ENCODE assay signal across 22 mouse cellular contexts in genomic region chr5:141004078-141004763, GRCm38 (mm10). TPM values are rescaled to one million over a fixed set of nuclear protein-coding genes. Genes with fewer than 3 reads are reported as not detected.
DNase-seq lines count a peak whose midpoint lies in the region; ATAC-seq and TF ChIP-seq lines count a peak whose summit lies in the region.
"Had no signal": no experiment of that assay in that cellular context is flagged by ENCODE, and none has a peak within 500 bp of the region (broad histone marks: within the 10 kb centered on the region; RNA-seq: fewer than 3 reads in every experiment).

No protein-coding gene starts in this region.

- H3K27ac ChIP-seq in bone marrow macrophage, adult 2 months (ENCODE audit: insufficient read depth, low read depth, low read length), result peak overlapping the region; percentile 90
- H3K27ac ChIP-seq in midbrain, embryonic 14.5 days (replicated peaks; ENCODE audit: low read depth, low read length), result no peak overlapping the region
- H3K27ac ChIP-seq: hindbrain, embryonic 12.5 days; intestine, embryonic 15.5 days; midbrain, embryonic 10.5 days; stomach, postnatal 0 days had no signal

- H3K4me1 ChIP-seq in bone marrow macrophage, adult 2 months (ENCODE audit: control insufficient read depth, insufficient read depth, low read length), result peaks cover 30% of the 10 kb centered on the region
- H3K4me1 ChIP-seq in midbrain, embryonic 14.5 days (ENCODE audit: control insufficient read depth, insufficient read depth, low read length), result no peaks in the 10 kb centered on the region
- H3K4me1 ChIP-seq: hindbrain, embryonic 12.5 days; midbrain, embryonic 10.5 days had no signal

- no peak for TF ChIP-seq POLR2A in bone marrow macrophage, adult 2 months (IDR thresholded peaks at IDR 0.05; ENCODE audit: borderline replicate concordance, low read depth, low read length)

- no peaks in the 10 kb centered on the region for H3K27me3 ChIP-seq in midbrain, embryonic 14.5 days (ENCODE audit: control insufficient read depth, insufficient read depth, low read length)
- H3K27me3 ChIP-seq: hindbrain, embryonic 12.5 days; intestine, embryonic 15.5 days had no signal

- H3K9ac ChIP-seq in midbrain, embryonic 14.5 days (replicated peaks; ENCODE audit: low read length), result no peak overlapping the region
- H3K9ac ChIP-seq: hindbrain, embryonic 12.5 days; intestine, embryonic 15.5 days; liver, postnatal 0 days had no signal

- ATAC-seq in midbrain, embryonic 14.5 days (ENCODE audit: low FRiP score, low TSS enrichment), result no peak
- ATAC-seq: forebrain, embryonic 16.5 days; intestine, embryonic 15.5 days; liver, postnatal 0 days had no signal

- no peak overlapping the region for H3K4me3 ChIP-seq in bone marrow macrophage, adult 2 months (ENCODE audit: insufficient read depth, low read length)
- no peak overlapping the region for H3K4me3 ChIP-seq in midbrain, embryonic 14.5 days (replicated peaks; ENCODE audit: low read depth, low read length)
- H3K4me3 ChIP-seq: erythroblast, embryonic 14.5 days; hindbrain, embryonic 12.5 days; intestine, embryonic 15.5 days; midbrain, embryonic 10.5 days had no signal

- no peaks in the 10 kb centered on the region for H3K36me3 ChIP-seq in midbrain, embryonic 14.5 days (ENCODE audit: control insufficient read depth, insufficient read depth, low read length)
- H3K36me3 ChIP-seq: hindbrain, embryonic 12.5 days; intestine, embryonic 15.5 days; midbrain, embryonic 10.5 days had no signal

- 92% methylated on average over 3 of the region's 3 CpGs for WGBS in midbrain, embryonic 14.5 days

- DNase-seq in layer of hippocampus, adult 11-12 months (ENCODE audit: low spot score), result peak; percentile 47
- DNase-seq in layer of hippocampus, adult 18-20 months (ENCODE audit: low spot score in 2 of 2), result no peak
- peak; percentile 53 for DNase-seq in 416B (ENCODE audit: low read depth)
- peak; percentile 61 to 67 for DNase-seq in monocyte, adult 2 months (ENCODE audit: low read depth in 1 of 2, low spot score in 2 of 2)
- DNase-seq in adrenal gland, adult 18-20 months (ENCODE audit: low spot score in 2 of 2), result no peak
- no peak for DNase-seq in midbrain, embryonic 14.5 days
- DNase-seq in adrenal gland, adult 8-10 months, result no peak
- DNase-seq: adrenal gland, postnatal 14 days; cerebellum, postnatal 10 days; heart, adult 11 months; kidney, postnatal 10 days; liver, postnatal 0 days; right cerebral cortex, postnatal 4 days; thymus, postnatal 25 days had no signal

- no peak overlapping the region for H3K4me2 ChIP-seq in midbrain, embryonic 14.5 days (ENCODE audit: low read length)
- H3K4me2 ChIP-seq: hindbrain, embryonic 12.5 days; intestine, embryonic 15.5 days had no signal

- no peaks in the 10 kb centered on the region for H3K9me3 ChIP-seq in midbrain, embryonic 14.5 days (ENCODE audit: control insufficient read depth, low read length)
- H3K9me3 ChIP-seq: hindbrain, embryonic 12.5 days; intestine, embryonic 15.5 days; midbrain, embryonic 10.5 days had no signal

- TF ChIP-seq CTCF in bone marrow macrophage, adult 2 months (IDR thresholded peaks at IDR 0.05; ENCODE audit: low read depth, low read length), result no peak

RNA-seq across cellular contexts. Expression of gene Card11, which starts 3.8 kb away (rescaled TPM):
- under 1 TPM; 0.13 to 0.17 TPM for total RNA-seq in layer of hippocampus, adult 18-20 months (2021)
- polyA plus RNA-seq in bone marrow macrophage, adult 2 months (2012; ENCODE audit: insufficient read depth, insufficient read length, missing spikeins), result 5.7 and 6.1 TPM in 2 replicates
- 1 to 10 TPM in 1 of 2 experiments, under 1 TPM in 1; 0.66 to 1.2 TPM for total RNA-seq in adrenal gland, adult 18-20 months (2021)
- polyA plus RNA-seq in midbrain, embryonic 14.5 days (2014; fragmentation: Nextera tagmentation; extraction: Ambion mirVana), result 0.28 TPM in 1 of 2 replicates, not detected in the other
- total RNA-seq in adrenal gland, adult 8-10 months (2022), result 1 to 10 TPM in 1 of 4 experiments, under 1 TPM in 3; 0.49 to 1.3 (median 0.85) TPM
- total RNA-seq: MEL had no signal
- polyA plus RNA-seq: hindbrain, embryonic 12.5 days had no signal

Comparison
In these comparisons a context has a peak if more than half of its experiments do, and no peak if none do; other contexts are left out.
1. DNase-seq: peak in layer of hippocampus, adult 11-12 months (single experiment), 416B (single experiment) and monocyte, adult 2 months (2 of 2); none in layer of hippocampus, adult 18-20 months (0 of 2), adrenal gland, adult 18-20 months (0 of 2), midbrain, embryonic 14.5 days (single experiment) and adrenal gland, adult 8-10 months (single experiment).